Mouse (Mus musculus) Patski (cell line): ENCODE results near the gene Gm13102. TPM values are rescaled to one million over a fixed set of nuclear protein-coding genes. Genes with fewer than 3 reads are reported as not detected.
"Not testable (repeated sequence)": the region's sequence is repeated elsewhere in the genome, so short reads cannot be mapped to it uniquely, and the experiment has no call there.

ENCODE experiments used
- ATAC-seq: fragments of 100-300 bp; one replicate; pipeline ENCODE4 v1.8.0; 2021
- CTCF ChIA-PET: fragments of 350-600 bp; sonication (Branson Sonifier 250); formaldehyde crosslinking; loops from one replicate; lab custom pipeline; 2022; ENCODE audit warnings: inconsistent platforms; lab: Charles Lee
- POLR2A ChIA-PET: fragments of 350-600 bp; sonication (Branson Sonifier 250); formaldehyde crosslinking; loops from one replicate; lab custom pipeline; 2022; ENCODE audit warnings: antibody characterized with exemption, inconsistent platforms; lab: Charles Lee
- DNase-seq: peaks from one replicate; pipeline ENCODE4 v3.0.0-alpha.2; 2011; ENCODE audit warnings: low read depth, low spot score
- H3K27me3 ChIP-seq: fragments of 371-371 bp; one replicate; pipeline ENCODE4 v1.5.1; 2021
- in situ Hi-C: fragments of 300-500 bp; cut with MboI; formaldehyde crosslinking; loops from 3 replicates; pipeline ENCODE4 v1.11.1; 2018; ENCODE audit warnings: low pct_unique_long_range_greater_than_20kb, mixed read lengths
- polyA plus RNA-seq: library from polyadenylated mRNA; unstranded; gene quantifications from one replicate; pipeline ENCODE4 v1.2.3, GENCODE M21; 2021

Gm13102 gene
- not detected for polyA plus RNA-seq

DNA sequence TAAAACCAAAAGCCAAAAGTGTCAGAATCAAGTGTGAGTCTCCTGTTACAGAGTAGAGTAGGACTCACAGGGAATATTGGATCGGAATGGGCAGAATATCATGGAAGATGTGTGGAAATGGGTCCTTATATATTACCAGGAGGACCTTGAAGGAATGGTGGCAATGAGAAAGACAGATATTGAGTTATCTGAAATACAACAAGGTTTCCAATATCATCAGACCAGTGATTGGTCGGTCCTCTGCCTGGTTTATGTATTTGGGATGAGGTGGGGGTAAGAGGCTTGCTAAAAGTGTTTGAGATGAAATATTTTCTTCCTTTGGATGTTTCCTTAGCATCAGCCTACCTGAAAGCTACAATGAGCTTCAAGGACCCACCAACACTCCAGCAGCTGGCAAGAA is at the start of gene Gm13102:
Gm13102 (plus strand) TSS at position 301 of the 400 bp plus-strand sequence.
- DNase-seq, CTCF ChIA-PET, H3K27me3 ChIP-seq, ATAC-seq, in situ Hi-C loops, POLR2A ChIA-PET: not testable (repeated sequence)

- DNase-seq, POLR2A ChIA-PET, H3K27me3 ChIP-seq, ATAC-seq, CTCF ChIA-PET: not testable (repeated sequence)
- in situ Hi-C loops: loop anchor here (10.0 kb wide), 1 partner anchor 86 kb away; no protein-coding TSS in a partner anchor
Measured at GRCm38 (mm10) chr4:144058826-144059225, 47.4 kb upstream of the Gm13102 start, which contains the start of gene Pramel4. Gene Pramel4, plus strand, starts transcription at chr4:144059126.

Other genes with a start within 250 kb of the Gm13102 start
- not detected for gene Pramef6, start 206.1 kb upstream of the Gm13102 start, polyA plus RNA-seq
- gene Pramef25, start 155.5 kb upstream of the Gm13102 start, polyA plus RNA-seq: 0.04 TPM
- not detected for gene Gm13101, start 139.5 kb upstream of the Gm13102 start, polyA plus RNA-seq
- gene Pramef17, start 112.1 kb upstream of the Gm13102 start, polyA plus RNA-seq: not detected
- not detected for gene Pramel4, start 47.3 kb upstream of the Gm13102 start, polyA plus RNA-seq
- gene Oog3, start 56.2 kb downstream of the Gm13102 start, polyA plus RNA-seq: not detected
- not detected for gene Oog2, start 84.2 kb downstream of the Gm13102 start, polyA plus RNA-seq
- gene C87977, start 106.8 kb downstream of the Gm13102 start, polyA plus RNA-seq: not detected
- not detected for gene Pramel5, start 174.0 kb downstream of the Gm13102 start, polyA plus RNA-seq
- not detected for gene Gm13128, start 223.8 kb downstream of the Gm13102 start, polyA plus RNA-seq